16 mouse cellular contexts compared by ENCODE assay signal in the genomic region with DNA sequence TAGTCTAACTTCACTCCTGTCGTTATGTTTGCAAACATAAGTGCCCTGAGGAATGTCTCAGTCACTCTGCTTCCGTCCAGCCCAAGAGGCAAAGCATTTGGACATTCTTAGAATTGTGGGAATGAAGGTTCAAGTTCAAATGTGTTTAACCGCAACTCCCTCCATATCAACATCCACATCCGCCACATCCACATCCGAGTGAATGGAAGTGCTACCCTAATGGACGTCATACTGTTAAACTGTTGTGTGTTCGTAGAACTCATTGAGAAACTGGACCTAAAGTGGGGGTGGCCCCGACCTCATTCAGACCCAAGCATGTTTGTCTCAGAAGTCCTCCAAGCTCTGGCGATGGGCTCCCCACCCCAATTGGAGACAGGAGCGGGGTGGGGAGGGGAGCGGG. TPM values are rescaled to one million over a fixed set of nuclear protein-coding genes. Genes with fewer than 3 reads are reported as not detected.
DNase-seq lines count a peak whose midpoint lies in the region; ATAC-seq and TF ChIP-seq lines count a peak whose summit lies in the region.
"Had no signal": no experiment of that assay in that cellular context is flagged by ENCODE, and none has a peak within 500 bp of the region (broad histone marks: within the 10 kb centered on the region; RNA-seq: fewer than 3 reads in every experiment).

No protein-coding gene starts in this region.

- no peaks in the 10 kb centered on the region for H3K36me3 ChIP-seq in heart, embryonic 12.5 days
- no peaks in the 10 kb centered on the region for H3K36me3 ChIP-seq in limb, embryonic 12.5 days
- no peaks in the 10 kb centered on the region for H3K36me3 ChIP-seq in limb, embryonic 10.5 days
- H3K36me3 ChIP-seq in embryonic facial prominence, embryonic 12.5 days, result no peaks in the 10 kb centered on the region
- H3K36me3 ChIP-seq in limb, embryonic 14.5 days (ENCODE audit: control insufficient read depth, insufficient read depth, low read length), result no peaks in the 10 kb centered on the region
- H3K36me3 ChIP-seq: hindbrain, embryonic 13.5 days; neural tube, embryonic 13.5 days had no signal

- TF ChIP-seq POLR2A in limb, embryonic 14.5 days (IDR thresholded peaks at IDR 0.05; ENCODE audit: borderline replicate concordance, extremely low read depth, insufficient read depth, insufficient read length), result no peak

- H3K4me2 ChIP-seq in heart, embryonic 12.5 days, result peak overlapping the region; percentile 53
- 0 out of 2 replicates have a peak overlapping the region, but pooled peaks have one; percentile 18 for H3K4me2 ChIP-seq in limb, embryonic 12.5 days
- peak overlapping the region; percentile 19 for H3K4me2 ChIP-seq in embryonic facial prominence, embryonic 12.5 days (replicated peaks)
- H3K4me2 ChIP-seq in limb, embryonic 14.5 days (replicated peaks; ENCODE audit: low read depth, low read length, severe bottlenecking), result peak overlapping the region; percentile 23
- H3K4me2 ChIP-seq: hindbrain, embryonic 13.5 days; neural tube, embryonic 13.5 days had no signal

- no peak for ATAC-seq in heart, embryonic 12.5 days (ENCODE audit: insufficient number of reproducible peaks, low FRiP score)
- no peak for ATAC-seq in limb, embryonic 12.5 days (ENCODE audit: insufficient number of reproducible peaks, insufficient read depth, low FRiP score, low TSS enrichment, low read depth)
- ATAC-seq in embryonic facial prominence, embryonic 12.5 days (ENCODE audit: insufficient number of reproducible peaks, insufficient read depth, low FRiP score, low TSS enrichment), result no peak
- ATAC-seq in limb, embryonic 14.5 days (ENCODE audit: low FRiP score, low read depth), result no peak
- ATAC-seq: forebrain, embryonic 16.5 days had no signal

- H3K9me3 ChIP-seq in heart, embryonic 12.5 days (replicated peaks), result no peaks in the 10 kb centered on the region
- H3K9me3 ChIP-seq in limb, embryonic 12.5 days, result no peaks in the 10 kb centered on the region
- no peaks in the 10 kb centered on the region for H3K9me3 ChIP-seq in limb, embryonic 10.5 days (replicated peaks)
- no peaks in the 10 kb centered on the region for H3K9me3 ChIP-seq in embryonic facial prominence, embryonic 12.5 days
- no peaks in the 10 kb centered on the region for H3K9me3 ChIP-seq in limb, embryonic 14.5 days (ENCODE audit: control insufficient read depth, low read length)
- H3K9me3 ChIP-seq: hindbrain, embryonic 13.5 days; neural tube, embryonic 13.5 days had no signal

- H3K4me3 ChIP-seq in heart, embryonic 12.5 days, result peak overlapping the region; percentile 15; the same call in 1 of the 2 replicates
- no peak overlapping the region for H3K4me3 ChIP-seq in limb, embryonic 12.5 days (replicated peaks)
- H3K4me3 ChIP-seq in limb, embryonic 10.5 days, result no peak overlapping the region
- no peak overlapping the region for H3K4me3 ChIP-seq in embryonic facial prominence, embryonic 12.5 days
- no peak overlapping the region for H3K4me3 ChIP-seq in limb, embryonic 14.5 days (replicated peaks; ENCODE audit: low read length)
- H3K4me3 ChIP-seq: erythroblast, embryonic 14.5 days; hindbrain, embryonic 13.5 days; neural tube, embryonic 13.5 days had no signal

- DNase-seq in heart, adult 8-10 months (ENCODE audit: low spot score), result no peak
- no peak for DNase-seq in limb, embryonic 10.5 days (ENCODE audit: low spot score)
- DNase-seq in limb, embryonic 14.5 days (ENCODE audit: low spot score), result no peak
- no peak for DNase-seq in yolk sac, embryonic 10.5 days (ENCODE audit: low spot score)
- DNase-seq in ovary, postnatal 14 days (ENCODE audit: low spot score), result no peak
- DNase-seq: cerebellum, adult 11-12 months; gastrocnemius, postnatal 25 days; thymus, postnatal 4 days had no signal

- peaks cover 18% of the 10 kb centered on the region for H3K4me1 ChIP-seq in heart, embryonic 12.5 days (replicated peaks)
- no peaks in the 10 kb centered on the region for H3K4me1 ChIP-seq in limb, embryonic 12.5 days (replicated peaks)
- H3K4me1 ChIP-seq in limb, embryonic 10.5 days, result peaks cover 11% of the 10 kb centered on the region; the same call in 1 of the 2 replicates
- no peaks in the 10 kb centered on the region for H3K4me1 ChIP-seq in embryonic facial prominence, embryonic 12.5 days
- H3K4me1 ChIP-seq in limb, embryonic 14.5 days (ENCODE audit: control insufficient read depth, insufficient read depth, low read length), result no peaks in the 10 kb centered on the region
- H3K4me1 ChIP-seq: hindbrain, embryonic 13.5 days; neural tube, embryonic 13.5 days had no signal

- peaks cover 16% of the 10 kb centered on the region for H3K27me3 ChIP-seq in heart, embryonic 12.5 days (replicated peaks)
- peaks cover 11% of the 10 kb centered on the region for H3K27me3 ChIP-seq in limb, embryonic 12.5 days
- H3K27me3 ChIP-seq in limb, embryonic 10.5 days (ENCODE audit: low read depth, poor library complexity, severe bottlenecking), result peaks cover 12% of the 10 kb centered on the region
- H3K27me3 ChIP-seq in embryonic facial prominence, embryonic 12.5 days, result peaks cover 10% of the 10 kb centered on the region
- peaks cover 1% of the 10 kb centered on the region; the same call in 1 of the 2 replicates for H3K27me3 ChIP-seq in limb, embryonic 14.5 days (ENCODE audit: control insufficient read depth, insufficient read depth, low read length)

- H3K9ac ChIP-seq in heart, embryonic 12.5 days, result no peak overlapping the region
- no peak overlapping the region for H3K9ac ChIP-seq in limb, embryonic 12.5 days (replicated peaks)
- H3K9ac ChIP-seq in embryonic facial prominence, embryonic 12.5 days, result no peak overlapping the region
- no peak overlapping the region for H3K9ac ChIP-seq in limb, embryonic 14.5 days (ENCODE audit: low read depth, low read length, severe bottlenecking)
- H3K9ac ChIP-seq: hindbrain, embryonic 13.5 days; neural tube, embryonic 13.5 days had no signal

- WGBS in heart, embryonic 12.5 days, result 54% methylated on average over 11 of the region's 11 CpGs
- WGBS in limb, embryonic 12.5 days, result 76% methylated on average over 11 of the region's 11 CpGs
- 66% methylated on average over 11 of the region's 11 CpGs for WGBS in limb, embryonic 10.5 days
- 78% methylated on average over 11 of the region's 11 CpGs for WGBS in embryonic facial prominence, embryonic 12.5 days
- 69% methylated on average over 11 of the region's 11 CpGs for WGBS in limb, embryonic 14.5 days

- H3K27ac ChIP-seq in heart, embryonic 12.5 days (ENCODE audit: poor library complexity, severe bottlenecking), result no peak overlapping the region
- no peak overlapping the region for H3K27ac ChIP-seq in limb, embryonic 12.5 days
- no peak overlapping the region for H3K27ac ChIP-seq in limb, embryonic 10.5 days
- no peak overlapping the region for H3K27ac ChIP-seq in embryonic facial prominence, embryonic 12.5 days
- H3K27ac ChIP-seq in limb, embryonic 14.5 days (replicated peaks; ENCODE audit: low read depth, low read length), result no peak overlapping the region
- H3K27ac ChIP-seq: hindbrain, embryonic 13.5 days; neural tube, embryonic 13.5 days had no signal

RNA-seq across cellular contexts. Expression of a gene that starts 5.9 kb away (rescaled TPM):
- polyA plus RNA-seq in heart, embryonic 12.5 days (2016; fragmentation: Nextera tagmentation; extraction: Ambion mirVana), result 6.0 and 6.1 TPM in 2 replicates
- total RNA-seq in heart, adult 8-10 months (2022), result 10 to 100 TPM; 48.8 to 54.9 (median 52.8) TPM
- polyA plus RNA-seq in limb, embryonic 12.5 days (2016; fragmentation: Nextera tagmentation; extraction: Ambion mirVana), result 1.4 and 1.5 TPM in 2 replicates
- polyA plus RNA-seq in limb, embryonic 10.5 days (2016; fragmentation: Nextera tagmentation; extraction: Ambion mirVana), result 0.63 and 1.4 TPM in 2 replicates
- polyA plus RNA-seq in embryonic facial prominence, embryonic 12.5 days (2016; fragmentation: Nextera tagmentation; extraction: Ambion mirVana), result 2.2 and 2.5 TPM in 2 replicates
- 4.0 and 5.6 TPM in 2 replicates for polyA plus RNA-seq in limb, embryonic 14.5 days (2012; rRNA removed)
- polyA plus RNA-seq in limb, embryonic 14.5 days (2014; fragmentation: Nextera tagmentation; extraction: Ambion mirVana), result 14.3 and 19.8 TPM in 2 replicates
- total RNA-seq: midbrain, postnatal 0 days had no signal
